Mouse (Mus musculus) right cerebral cortex, postnatal 25 days (tissue): Measurements from ENCODE around the gene Rhog.
A peak's percentile ranks its signal among the peaks of the same experiment; 100 is the strongest.
"Not testable (repeated sequence)": the region's sequence is repeated elsewhere in the genome, so short reads cannot be mapped to it uniquely, and the experiment has no call there.

ENCODE experiments used
- DNase-seq: peaks from one replicate; pipeline ENCODE4 v3.0.0; 2022

The Rhog gene

GRCm38 (mm10) chr7:102255954-102256353, at the start of gene Rhog:
Gene Rhog (minus strand): TSS chr7:102256054.
- no peak for DNase-seq

GRCm38 (mm10) chr7:102305596-102305995, 49.7 kb upstream of the Rhog start:
- no peak for DNase-seq

- DNase-seq, result no peak
These were observed 46.6 kb upstream of the Rhog start for GRCm38 (mm10) chr7:102302471-102302870.

- no peak for DNase-seq
These were observed 44.9 kb upstream of the Rhog start for GRCm38 (mm10) chr7:102300761-102301160.

- DNase-seq, result no peak
These were observed 37.4 kb upstream of the Rhog start for GRCm38 (mm10) chr7:102293234-102293633.

GRCm38 (mm10) chr7:102292228-102292627, 36.4 kb upstream of the Rhog start:
- DNase-seq, result no peak

GRCm38 (mm10) chr7:102289466-102289865, 33.6 kb upstream of the Rhog start:
- DNase-seq, result no peak

GRCm38 (mm10) chr7:102282261-102282660, 26.4 kb upstream of the Rhog start:
- DNase-seq, result no peak

GRCm38 (mm10) chr7:102281403-102281802, 25.5 kb upstream of the Rhog start:
- no peak for DNase-seq

- no peak for DNase-seq
These were observed 16.6 kb upstream of the Rhog start for GRCm38 (mm10) chr7:102272422-102272948.

GRCm38 (mm10) chr7:102268395-102268748, 12.5 kb upstream of the Rhog start:
- DNase-seq, result no peak

- peak; percentile 58 for DNase-seq
These were observed 11.9 kb upstream of the Rhog start, which contains the start of gene Stim1 for GRCm38 (mm10) chr7:102267601-102268394. Gene Stim1 (plus strand): TSS chr7:102267806.

- peak; percentile 93 for DNase-seq
These were observed 11.3 kb upstream of the Rhog start for GRCm38 (mm10) chr7:102267113-102267579.

GRCm38 (mm10) chr7:102266401-102267042, 10.7 kb upstream of the Rhog start:
- DNase-seq, result no peak

- DNase-seq, result not testable (repeated sequence)
These were observed 10.2 kb upstream of the Rhog start for GRCm38 (mm10) chr7:102266021-102266400.

- DNase-seq, result no peak
These were observed 7.2 kb upstream of the Rhog start for GRCm38 (mm10) chr7:102263020-102263419.

- DNase-seq, result no peak
These were observed 4.7 kb upstream of the Rhog start for GRCm38 (mm10) chr7:102260518-102260917.

GRCm38 (mm10) chr7:102259716-102260479, 4.0 kb upstream of the Rhog start:
- DNase-seq, result no peak

GRCm38 (mm10) chr7:102258753-102259152, 2.9 kb upstream of the Rhog start:
- DNase-seq, result no peak

- peak; percentile 57 for DNase-seq
These were observed 2.3 kb upstream of the Rhog start for GRCm38 (mm10) chr7:102258189-102258588.

GRCm38 (mm10) chr7:102256636-102257035, 782 bp upstream of the Rhog start:
- DNase-seq, result no peak

- DNase-seq, result no peak
These were observed 2.2 kb downstream of the Rhog start for GRCm38 (mm10) chr7:102253631-102254030.

GRCm38 (mm10) chr7:102250631-102251214, 5.1 kb downstream of the Rhog start:
- DNase-seq, result peak; percentile 87
